Mouse (Mus musculus) lung, embryonic 16.5 days (tissue): ENCODE measurements around the gene Idh1. TPM values are rescaled to one million over a fixed set of nuclear protein-coding genes. Genes with fewer than 3 reads are reported as not detected.

ENCODE experiments used
- ATAC-seq: fragments of 200-750 bp; cut with Nextera tagmentation; 2 replicates; pipeline ENCODE4 v1.8.0; 2017; ENCODE audit warnings: low read depth, mild to moderate bottlenecking, moderate library complexity
- H3K27ac ChIP-seq: fragments of 300-500 bp; sonication (generic); 2 replicates; pipeline ENCODE4 v1.5.1; 2014; ENCODE audit warnings: mild to moderate bottlenecking, control low read depth, low read length
- H3K27me3 ChIP-seq: fragments of 300-500 bp; sonication (generic); 2 replicates; pipeline ENCODE4 v1.6.1; 2014; ENCODE audit warnings: low read depth, low read length, mixed read lengths; ENCODE audit not compliant: control insufficient read depth, insufficient read depth
- H3K36me3 ChIP-seq: fragments of 300-500 bp; sonication (generic); 2 replicates; pipeline ENCODE4 v1.6.1; 2014; ENCODE audit warnings: low read length; ENCODE audit not compliant: control insufficient read depth, insufficient read depth
- H3K4me1 ChIP-seq: fragments of 300-500 bp; sonication (generic); replicated peaks from 2 replicates; pipeline ENCODE4 v1.6.1; 2014; ENCODE audit warnings: low read length, mixed read lengths; ENCODE audit not compliant: control insufficient read depth, insufficient read depth
- H3K4me2 ChIP-seq: fragments of 300-500 bp; sonication (generic); 2 replicates; pipeline ENCODE4 v1.6.1; 2014; ENCODE audit warnings: low read depth, low read length, control low read depth
- H3K4me3 ChIP-seq: fragments of 300-500 bp; sonication (generic); 2 replicates; pipeline ENCODE4 v1.5.1; 2014; ENCODE audit warnings: mild to moderate bottlenecking, low read length, control low read depth
- H3K9ac ChIP-seq: fragments of 300-500 bp; sonication (generic); 2 replicates; pipeline ENCODE4 v1.6.1; 2014; ENCODE audit warnings: low read length, control low read depth
- H3K9me3 ChIP-seq: fragments of 300-500 bp; sonication (generic); 2 replicates; pipeline ENCODE4 v1.6.1; 2016; ENCODE audit warnings: low read length; ENCODE audit not compliant: control insufficient read depth
- WGBS: fragments of 180-500 bp; shearing (Covaris S2); extraction: QIAGEN DNeasy Blood & Tissue Kit; methylation state at CpG from one replicate; pipeline ENCODE4 v1.1.7; 2014; 5-methylcytosine and 5-hydroxymethylcytosine counted together
- polyA plus RNA-seq: library from polyadenylated mRNA; unstranded; fragments of >200 nt; fragmentation: Nextera tagmentation; extraction: Ambion mirVana; gene quantifications from 2 replicates; pipeline ENCODE4 v1.2.1, GENCODE M21; 2015

The Idh1 gene
- polyA plus RNA-seq, 1 experiment from 2014 or later, result 118 TPM

DNA sequence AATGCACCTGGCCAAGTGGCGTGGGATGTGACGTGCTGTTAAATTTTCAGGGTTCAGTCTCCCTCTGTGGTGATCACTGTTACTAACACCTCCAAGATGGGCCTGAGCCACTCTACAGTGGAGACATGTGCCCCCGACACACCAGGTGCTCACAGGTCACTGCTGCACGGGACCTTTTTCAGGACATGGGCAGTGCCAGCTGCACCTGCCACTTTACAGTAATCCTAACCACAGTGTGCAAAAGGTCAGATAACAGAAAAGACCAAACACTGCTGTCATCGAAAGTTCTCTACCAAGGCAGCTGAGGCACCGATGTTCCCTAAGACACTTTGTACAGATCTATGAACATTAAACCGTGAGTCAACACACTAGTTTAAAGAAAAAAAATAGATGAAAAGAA is 16.8 kb downstream of the Idh1 start:
- peaks cover 40% of the 10 kb centered on the region for H3K36me3 ChIP-seq
- WGBS, result 88% methylated on average over 7 of the region's 7 CpGs
- H3K4me3 ChIP-seq, result no peak overlapping the region

DNA sequence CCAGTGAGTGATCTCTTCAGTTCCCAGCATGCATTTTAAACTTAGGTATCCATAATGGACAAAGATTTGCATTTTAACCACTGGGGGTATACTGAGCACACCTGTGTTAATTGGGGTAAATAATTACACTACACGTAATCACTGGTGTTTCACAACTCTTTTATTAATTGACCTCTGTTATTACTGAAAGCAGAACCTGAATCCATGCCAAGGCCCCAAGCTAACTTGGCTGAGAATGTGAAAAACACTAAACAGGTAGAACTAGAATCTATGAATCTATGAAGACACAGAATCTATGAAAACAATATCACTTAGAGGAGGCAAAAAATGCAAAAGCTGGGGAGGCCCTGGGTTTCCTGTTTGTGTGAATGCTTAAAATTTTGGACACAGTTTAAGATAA is 18.8 kb downstream of the Idh1 start:
- H3K27me3 ChIP-seq, result no peaks in the 10 kb centered on the region
- H3K9me3 ChIP-seq, result no peaks in the 10 kb centered on the region
- H3K27ac ChIP-seq, result no peak overlapping the region
- no peak overlapping the region for H3K9ac ChIP-seq
- no peaks in the 10 kb centered on the region for H3K4me1 ChIP-seq
- 88% methylated on average over 1 of the region's 1 CpGs for WGBS
- H3K4me2 ChIP-seq, result no peak overlapping the region
- no peak overlapping the region for H3K4me3 ChIP-seq
- H3K36me3 ChIP-seq, result peaks cover 50% of the 10 kb centered on the region
- ATAC-seq, result no peak

More for the DNA sequence above, 16.8 kb downstream of the Idh1 start:
- ATAC-seq, result no peak
- Histone ChIP-seq H3K27ac (no peak overlapping the region), H3K9me3 (no peaks in the 10 kb centered on the region), H3K4me1 (no peaks in the 10 kb centered on the region), H3K27me3 (no peaks in the 10 kb centered on the region), H3K4me2 (no peak overlapping the region), H3K9ac (no peak overlapping the region)

DNA sequence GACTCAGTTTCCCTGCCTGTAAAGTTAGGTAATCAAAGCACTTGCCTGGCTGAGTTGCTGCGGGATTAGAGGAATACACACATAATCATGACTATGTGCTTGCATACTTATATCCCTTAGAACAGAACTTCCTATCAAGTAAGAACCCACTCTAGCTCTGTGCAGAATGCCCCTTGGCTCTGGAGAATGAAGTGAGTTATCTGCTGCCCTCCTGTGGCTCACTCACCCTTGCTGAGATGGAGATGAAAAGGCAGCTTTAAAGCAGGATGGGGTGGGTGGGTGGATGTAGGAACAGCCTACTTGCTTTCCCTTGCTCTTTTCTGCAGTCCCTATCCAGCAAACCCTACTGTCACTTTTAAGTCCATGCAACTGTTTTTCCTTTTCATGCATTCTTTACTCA is 24.1 kb downstream of the Idh1 start:
- 94% methylated on average over 1 of the region's 1 CpGs for WGBS
- H3K36me3 ChIP-seq, result peaks cover 55% of the 10 kb centered on the region
- no peaks in the 10 kb centered on the region for H3K9me3 ChIP-seq
- H3K4me2 ChIP-seq, result no peak overlapping the region
- no peak overlapping the region for H3K4me3 ChIP-seq
- H3K27ac ChIP-seq, result no peak overlapping the region
- H3K27me3 ChIP-seq, result no peaks in the 10 kb centered on the region
- no peak for ATAC-seq
- H3K9ac ChIP-seq, result no peak overlapping the region
- no peaks in the 10 kb centered on the region for H3K4me1 ChIP-seq

DNA sequence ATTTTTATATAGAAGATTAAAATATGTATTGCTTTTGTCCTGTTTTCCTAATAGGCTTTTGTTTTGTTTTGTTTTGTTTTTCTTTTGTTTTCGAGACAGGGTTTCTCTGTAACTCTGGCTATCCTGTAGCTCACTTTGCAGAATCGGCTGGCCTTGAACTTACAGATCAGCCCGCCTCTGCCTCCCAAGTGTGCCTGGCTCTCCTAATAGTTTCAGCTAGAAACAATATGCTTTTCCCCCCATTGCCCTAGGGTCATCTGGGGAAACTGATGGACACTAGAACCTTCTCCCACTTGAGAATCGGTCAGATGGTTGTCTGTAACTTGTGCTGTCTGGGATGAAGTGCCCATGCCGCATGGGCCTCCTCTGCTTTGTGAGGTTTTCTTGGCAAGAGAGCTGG is 30.2 kb downstream of the Idh1 start:
- Histone ChIP-seq H3K9me3 (no peaks in the 10 kb centered on the region), H3K4me2 (no peak overlapping the region), H3K4me3 (no peak overlapping the region), H3K36me3 (peaks cover 20% of the 10 kb centered on the region), H3K4me1 (no peaks in the 10 kb centered on the region), H3K9ac (no peak overlapping the region), H3K27ac (no peak overlapping the region), H3K27me3 (no peaks in the 10 kb centered on the region)
- 90% methylated on average over 5 of the region's 5 CpGs for WGBS
- no peak for ATAC-seq

DNA sequence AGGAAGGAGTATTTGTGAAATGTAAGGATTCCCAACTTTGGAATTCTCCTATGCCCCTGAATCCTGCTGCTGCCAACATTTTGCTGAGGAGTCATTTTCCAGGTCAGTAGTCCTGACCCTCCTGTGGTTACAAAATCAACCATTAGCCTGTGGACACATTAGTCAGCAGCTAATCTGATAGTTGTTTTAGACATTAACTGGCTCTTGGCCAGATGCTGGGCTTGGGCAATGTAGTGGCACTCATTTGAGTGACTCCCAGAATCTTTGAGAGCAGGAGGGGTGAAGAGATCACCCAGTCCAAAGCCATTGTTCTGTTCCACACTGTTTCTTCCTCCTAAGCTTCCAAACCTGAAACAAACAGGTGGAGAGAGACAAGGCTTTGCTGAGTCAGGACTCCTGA is 31.5 kb downstream of the Idh1 start:
- H3K4me2 ChIP-seq, result no peak overlapping the region
- H3K27me3 ChIP-seq, result no peaks in the 10 kb centered on the region
- H3K4me3 ChIP-seq, result no peak overlapping the region
- no peak; the same call in 1 of the 2 replicates for ATAC-seq
- no peaks in the 10 kb centered on the region for H3K4me1 ChIP-seq
- no peak overlapping the region for H3K9ac ChIP-seq
- no peak overlapping the region for H3K27ac ChIP-seq
- no peaks in the 10 kb centered on the region for H3K9me3 ChIP-seq
- peaks cover 11% of the 10 kb centered on the region for H3K36me3 ChIP-seq

DNA sequence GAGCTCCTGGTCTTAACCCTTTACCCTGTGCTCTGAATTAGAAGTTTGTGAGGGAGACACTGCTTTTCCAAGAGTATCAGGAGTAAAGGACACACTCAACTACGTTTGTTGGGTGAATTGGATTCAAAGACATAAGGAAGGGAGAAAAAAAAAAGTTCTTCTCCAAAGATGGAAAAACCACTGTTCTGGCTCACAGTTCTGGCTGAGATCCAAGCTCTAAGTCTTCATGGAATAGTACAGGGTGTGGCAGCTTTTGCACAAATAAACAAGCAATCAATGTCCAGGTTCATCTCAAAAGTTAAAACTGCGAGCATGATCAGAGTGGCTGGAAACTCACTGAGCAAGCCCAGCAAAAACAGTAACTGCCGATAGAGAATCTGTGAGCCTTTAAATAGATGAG is 38.3 kb downstream of the Idh1 start:
- H3K27ac ChIP-seq, result no peak overlapping the region
- no peaks in the 10 kb centered on the region for H3K27me3 ChIP-seq
- 66% methylated on average over 3 of the region's 3 CpGs for WGBS
- no peak overlapping the region for H3K4me2 ChIP-seq
- no peaks in the 10 kb centered on the region for H3K4me1 ChIP-seq
- H3K36me3 ChIP-seq, result no peaks in the 10 kb centered on the region
- H3K9me3 ChIP-seq, result no peaks in the 10 kb centered on the region
- no peak overlapping the region for H3K9ac ChIP-seq
- ATAC-seq, result no peak
- no peak overlapping the region for H3K4me3 ChIP-seq

DNA sequence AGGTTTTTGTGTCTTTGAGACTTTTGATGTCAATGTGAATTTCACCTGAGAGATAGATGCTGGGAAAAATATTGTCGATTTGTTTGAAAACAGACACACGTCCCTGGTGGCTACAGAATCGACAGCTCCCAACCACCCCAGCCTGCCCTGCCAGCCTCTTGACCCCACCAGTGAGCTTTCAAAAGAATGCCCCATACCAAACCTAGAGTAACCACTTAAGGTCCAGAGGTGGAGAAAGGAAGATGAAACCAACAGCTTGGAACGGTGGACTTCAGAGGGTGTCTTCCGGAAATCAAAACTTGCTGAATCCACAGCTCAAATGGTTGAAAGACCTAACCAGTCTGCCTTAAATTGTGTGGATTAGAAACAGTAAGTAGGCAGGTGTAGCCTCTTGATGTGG is 39.0 kb downstream of the Idh1 start:
- 84% methylated on average over 5 of the region's 5 CpGs for WGBS
- H3K9me3 ChIP-seq, result 0 out of 2 replicates have a peak, but pooled peaks cover under 1% of the 10 kb centered on the region

DNA sequence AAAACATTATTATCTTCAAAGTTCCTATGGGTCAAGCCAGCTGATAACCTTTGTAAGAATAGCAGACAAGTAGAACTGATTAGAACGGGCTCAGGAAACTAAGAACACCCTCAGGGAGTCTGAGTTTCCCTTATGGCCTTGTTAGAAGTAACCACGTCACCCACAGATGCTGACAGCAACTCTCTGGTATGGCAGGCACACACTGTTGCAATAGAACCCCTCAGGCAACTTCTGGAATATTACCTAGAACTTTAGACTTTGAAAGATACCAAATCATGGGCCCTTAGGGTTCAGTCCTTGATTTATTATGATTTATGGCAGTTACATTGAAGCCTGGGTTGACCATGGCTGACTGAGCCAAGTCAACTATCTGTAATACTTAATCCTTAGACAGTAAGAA is 39.7 kb downstream of the Idh1 start:
- Histone ChIP-seq H3K27me3 (no peaks in the 10 kb centered on the region), H3K27ac (no peak overlapping the region), H3K36me3 (no peaks in the 10 kb centered on the region), H3K4me1 (no peaks in the 10 kb centered on the region), H3K4me3 (no peak overlapping the region), H3K9ac (no peak overlapping the region), H3K9me3 (0 out of 2 replicates have a peak, but pooled peaks cover 2% of the 10 kb centered on the region), H3K4me2 (no peak overlapping the region)
- 29% methylated on average over 2 of the region's 2 CpGs for WGBS
- no peak for ATAC-seq

More for the DNA sequence above, 39.0 kb downstream of the Idh1 start:
- no peak overlapping the region for H3K9ac ChIP-seq
- H3K27me3 ChIP-seq, result no peaks in the 10 kb centered on the region
- H3K36me3 ChIP-seq, result no peaks in the 10 kb centered on the region
- no peaks in the 10 kb centered on the region for H3K4me1 ChIP-seq
- no peak overlapping the region for H3K27ac ChIP-seq
- ATAC-seq, result no peak
- no peak overlapping the region for H3K4me2 ChIP-seq
- H3K4me3 ChIP-seq, result no peak overlapping the region

DNA sequence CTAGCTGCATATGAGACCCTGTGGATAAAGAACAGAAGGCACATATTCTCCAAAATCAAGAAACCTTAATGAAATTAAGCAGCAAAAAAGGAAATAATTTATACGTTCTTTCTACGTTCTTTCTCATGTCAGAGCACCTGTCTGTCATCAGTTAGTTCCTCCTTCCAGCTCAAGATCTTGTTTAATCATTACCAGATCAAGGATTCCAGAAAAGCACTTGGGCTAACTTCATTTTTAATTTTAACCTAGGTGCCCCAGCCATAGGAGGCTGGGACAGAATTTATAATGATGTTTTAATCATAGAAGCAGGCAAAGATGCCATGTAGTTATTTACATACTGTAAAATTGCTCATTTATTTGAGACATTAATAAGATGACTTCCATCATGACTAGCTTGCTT is 41.5 kb downstream of the Idh1 start:
- Histone ChIP-seq H3K4me2 (no peak overlapping the region), H3K4me3 (no peak overlapping the region), H3K9me3 (0 out of 2 replicates have a peak, but pooled peaks cover 2% of the 10 kb centered on the region), H3K36me3 (no peaks in the 10 kb centered on the region), H3K4me1 (no peaks in the 10 kb centered on the region), H3K9ac (no peak overlapping the region), H3K27ac (no peak overlapping the region), H3K27me3 (no peaks in the 10 kb centered on the region)
- 49% methylated on average over 2 of the region's 2 CpGs for WGBS
- no peak for ATAC-seq

DNA sequence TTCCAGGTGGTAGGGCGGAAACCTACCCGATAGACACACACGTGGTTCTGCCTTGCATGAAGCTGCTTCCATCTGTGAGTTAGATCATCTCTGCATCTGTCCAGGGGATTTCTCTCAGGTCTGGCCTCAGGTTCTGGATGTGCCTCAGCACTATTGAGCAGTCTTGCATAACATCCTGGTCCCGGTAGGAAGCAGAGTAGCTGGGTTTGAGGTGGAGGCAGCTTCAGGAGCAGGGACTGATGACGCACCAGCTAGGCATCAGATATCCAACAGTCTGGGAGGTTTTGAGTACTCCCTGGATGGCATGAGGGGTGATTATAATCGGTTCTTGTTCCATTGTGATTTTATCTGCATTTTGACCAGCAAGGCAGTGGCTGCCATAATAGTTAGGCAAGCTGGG is 48.7 kb downstream of the Idh1 start:
- no peak overlapping the region for H3K27ac ChIP-seq
- no peaks in the 10 kb centered on the region for H3K4me1 ChIP-seq
- H3K36me3 ChIP-seq, result no peaks in the 10 kb centered on the region
- no peak overlapping the region for H3K4me3 ChIP-seq
- no peak overlapping the region for H3K4me2 ChIP-seq
- no peak overlapping the region for H3K9ac ChIP-seq
- WGBS, result 85% methylated on average over 6 of the region's 6 CpGs
- ATAC-seq, result no peak
- H3K27me3 ChIP-seq, result no peaks in the 10 kb centered on the region
- H3K9me3 ChIP-seq, result 0 out of 2 replicates have a peak, but pooled peaks cover 2% of the 10 kb centered on the region
